Mouse (Mus musculus) ES-E14 (cell line): ENCODE results near the gene Klhdc10. TPM values are rescaled to one million over a fixed set of nuclear protein-coding genes. Genes with fewer than 3 reads are reported as not detected.

Source experiments
- DNase-seq: peaks from one replicate; pipeline ENCODE4 v3.0.0-alpha.2; 2013; ENCODE audit warnings: low read depth, low spot score
- H3K27ac ChIP-seq: 2 replicates; pipeline ENCODE4 v1.5.1; 2012; ENCODE audit warnings: low read depth, mild to moderate bottlenecking, low read length, moderate library complexity, mixed read lengths; ENCODE audit not compliant: poor library complexity, insufficient read depth, severe bottlenecking
- H3K36me3 ChIP-seq: 2 replicates; pipeline ENCODE4 v1.6.1; 2012; ENCODE audit warnings: mild to moderate bottlenecking, low read length, moderate library complexity, mixed read lengths; ENCODE audit not compliant: control insufficient read depth, poor library complexity, insufficient read depth, severe bottlenecking
- H3K4me1 ChIP-seq, 2 experiments: fragments of 150-350 bp in 1 of 2; sonication (generic) in 1 of 2; 2 replicates each; pipeline ENCODE4 v1.6.1; 2012; ENCODE audit warnings: low read length in 2 of 2, mild to moderate bottlenecking in 1 of 2, mixed read lengths in 1 of 2; ENCODE audit not compliant: control insufficient read depth in 2 of 2, insufficient read depth in 2 of 2, poor library complexity in 1 of 2
- H3K4me3 ChIP-seq, 2 experiments: fragments of 150-350 bp in 1 of 2; sonication (generic) in 1 of 2; 2 replicates each; pipeline ENCODE4 v1.5.1; 2012; ENCODE audit warnings: low read length in 2 of 2, low read depth in 1 of 2, mild to moderate bottlenecking in 1 of 2, mixed read lengths in 1 of 2; ENCODE audit not compliant: insufficient read depth in 1 of 2, poor library complexity in 1 of 2, severe bottlenecking in 1 of 2
- H3K9ac ChIP-seq: 2 replicates; pipeline ENCODE4 v1.6.1; 2012; ENCODE audit warnings: low read depth, mild to moderate bottlenecking, low read length, mixed read lengths; ENCODE audit not compliant: poor library complexity, insufficient read depth, severe bottlenecking
- H3K9me3 ChIP-seq: fragments of 150-350 bp; sonication (generic); 2 replicates; pipeline ENCODE4 v1.6.1; 2012; ENCODE audit warnings: low read depth, mild to moderate bottlenecking, low read length; ENCODE audit not compliant: control insufficient read depth, insufficient read depth
- CHD2 ChIP-seq: IDR thresholded peaks from 2 replicates; pipeline ENCODE4 v1.6.1; 2014; ENCODE audit warnings: mild to moderate bottlenecking, low read depth, low read length, inconsistent platforms
- HCFC1 ChIP-seq: IDR thresholded peaks from 2 replicates; pipeline ENCODE4 v1.6.1; 2012; ENCODE audit warnings: low read length, inconsistent platforms, borderline replicate concordance; ENCODE audit not compliant: insufficient read depth
- MAFK ChIP-seq: IDR thresholded peaks from 2 replicates; pipeline ENCODE4 v1.6.1; 2014; ENCODE audit warnings: mild to moderate bottlenecking, low read depth, low read length, inconsistent platforms; ENCODE audit not compliant: insufficient read depth
- ZC3H11A ChIP-seq: IDR thresholded peaks from 2 replicates; pipeline ENCODE4 v1.6.1; 2012; ENCODE audit warnings: low read depth, mild to moderate bottlenecking, inconsistent platforms, low read length, borderline replicate concordance
- ZNF384 ChIP-seq: IDR thresholded peaks from 2 replicates; pipeline ENCODE4 v1.6.1; 2012; ENCODE audit warnings: low read depth, low read length, inconsistent platforms
- in situ Hi-C, 2 experiments: fragments of 600-800 bp; cut with MboI; formaldehyde crosslinking; loops; one replicate each; pipeline ENCODE4 v1.15.1; 2025; ENCODE audit warnings: low sequenced_read_pairs in 2 of 2, inconsistent platforms in 1 of 2; ENCODE audit not compliant: unreplicated experiment in 2 of 2
- total RNA-seq: library from RNA; depleted of rRNA; stranded (reverse); fragments of 300-350 nt; gene quantifications from 2 replicates; pipeline ENCODE4 v1.2.3, GENCODE M21; 2012

Gene Klhdc10
- total RNA-seq, 1 experiment = 48.9 TPM

DNA sequence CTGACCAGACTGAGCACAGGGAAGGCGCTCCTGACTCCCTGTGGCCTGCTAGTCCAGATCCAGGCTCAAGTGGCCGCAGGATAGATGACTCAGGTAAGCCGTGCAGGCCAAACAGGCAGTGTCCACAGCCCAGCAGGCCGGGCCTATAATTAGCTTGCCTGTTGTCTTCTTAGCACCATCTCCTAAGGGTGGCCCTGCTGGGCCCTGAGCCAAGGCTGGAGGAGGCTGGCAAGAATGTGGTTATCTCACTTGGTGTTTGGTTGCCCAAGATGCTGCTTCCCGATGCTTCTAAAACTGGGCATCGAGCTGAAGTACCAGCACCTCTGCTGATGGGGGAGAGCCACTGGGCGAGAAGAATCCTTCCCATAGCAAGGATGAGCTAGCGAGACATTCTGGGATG, 46.0 kb upstream of the Klhdc10 start:
- Histone ChIP-seq H3K9ac (no peak overlapping the region), H3K4me1 (peaks cover 2 to 3% of the 10 kb centered on the region in 2 experiments; a peak in 1 of 4 replicates), H3K27ac (no peak overlapping the region), H3K9me3 (no peaks in the 10 kb centered on the region), H3K36me3 (no peaks in the 10 kb centered on the region), H3K4me3 (no peak overlapping the region)
- TF ChIP-seq HCFC1 (no peak), MAFK (no peak), CHD2 (no peak), ZC3H11A (no peak), ZNF384 (no peak)
- in situ Hi-C loops = no loop called here
- DNase-seq = no peak

DNA sequence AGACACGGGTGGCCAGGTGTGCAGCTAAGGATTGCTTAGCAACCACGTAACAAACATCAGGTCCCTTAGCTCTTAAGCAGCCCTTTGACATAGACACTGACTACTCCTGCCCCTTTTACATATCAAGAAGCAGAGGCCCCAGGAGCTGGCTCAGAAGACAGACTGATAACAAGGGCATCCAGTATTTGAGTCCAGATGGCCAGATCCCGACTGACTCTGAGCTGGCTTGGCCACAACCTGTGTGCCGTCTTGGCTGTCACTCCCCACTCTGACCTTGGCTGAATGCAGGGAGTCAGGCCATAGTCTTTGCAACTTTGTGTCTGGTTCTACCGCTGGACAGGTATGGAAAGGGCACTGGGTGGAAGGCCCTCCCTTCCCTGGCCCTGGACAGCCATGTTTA, 45.5 kb upstream of the Klhdc10 start:
- no peaks in the 10 kb centered on the region for H3K9me3 ChIP-seq

DNA sequence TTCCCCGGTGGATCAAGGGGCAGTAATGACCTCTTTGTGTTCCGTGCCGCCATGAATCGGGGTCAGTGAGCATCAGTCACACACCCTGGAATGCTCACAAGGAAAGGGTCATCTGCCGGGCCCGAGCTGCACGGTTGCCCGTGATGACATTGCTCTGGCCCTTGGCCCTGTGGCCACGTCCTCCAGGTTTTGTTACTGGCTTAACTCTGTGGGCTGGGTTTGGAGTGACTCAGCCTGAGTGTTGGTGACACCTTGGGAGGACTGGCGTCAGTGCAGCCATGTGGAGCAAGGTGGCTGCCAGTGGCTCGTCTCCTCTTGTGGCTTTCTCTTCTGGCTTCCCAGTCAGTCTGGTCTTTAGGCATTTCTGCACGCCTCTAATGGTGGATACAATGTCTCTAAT, 45.0 kb upstream of the Klhdc10 start:
- no peak for DNase-seq
- Histone ChIP-seq H3K9me3 (no peaks in the 10 kb centered on the region), H3K9ac (no peak overlapping the region), H3K27ac (no peak overlapping the region), H3K4me1 (peaks cover 2 to 3% of the 10 kb centered on the region in 2 experiments; a peak in 1 of 4 replicates), H3K4me3 (no peak overlapping the region), H3K36me3 (no peaks in the 10 kb centered on the region)
- in situ Hi-C loops = no loop called here
- TF ChIP-seq MAFK = no peak
- TF ChIP-seq ZC3H11A = no peak
- no peak for TF ChIP-seq CHD2
- no peak for TF ChIP-seq HCFC1
- no peak for TF ChIP-seq ZNF384

More for the DNA sequence above, 45.5 kb upstream of the Klhdc10 start:
- Histone ChIP-seq H3K27ac (no peak overlapping the region), H3K9ac (no peak overlapping the region), H3K4me1 (peaks cover 2 to 3% of the 10 kb centered on the region in 2 experiments; a peak in 1 of 4 replicates), H3K36me3 (no peaks in the 10 kb centered on the region), H3K4me3 (no peak overlapping the region)
- no peak for TF ChIP-seq ZC3H11A
- no peak for TF ChIP-seq CHD2
- no peak for TF ChIP-seq MAFK
- TF ChIP-seq ZNF384 = no peak
- no peak for TF ChIP-seq HCFC1
- in situ Hi-C loops = no loop called here
- no peak for DNase-seq

DNA sequence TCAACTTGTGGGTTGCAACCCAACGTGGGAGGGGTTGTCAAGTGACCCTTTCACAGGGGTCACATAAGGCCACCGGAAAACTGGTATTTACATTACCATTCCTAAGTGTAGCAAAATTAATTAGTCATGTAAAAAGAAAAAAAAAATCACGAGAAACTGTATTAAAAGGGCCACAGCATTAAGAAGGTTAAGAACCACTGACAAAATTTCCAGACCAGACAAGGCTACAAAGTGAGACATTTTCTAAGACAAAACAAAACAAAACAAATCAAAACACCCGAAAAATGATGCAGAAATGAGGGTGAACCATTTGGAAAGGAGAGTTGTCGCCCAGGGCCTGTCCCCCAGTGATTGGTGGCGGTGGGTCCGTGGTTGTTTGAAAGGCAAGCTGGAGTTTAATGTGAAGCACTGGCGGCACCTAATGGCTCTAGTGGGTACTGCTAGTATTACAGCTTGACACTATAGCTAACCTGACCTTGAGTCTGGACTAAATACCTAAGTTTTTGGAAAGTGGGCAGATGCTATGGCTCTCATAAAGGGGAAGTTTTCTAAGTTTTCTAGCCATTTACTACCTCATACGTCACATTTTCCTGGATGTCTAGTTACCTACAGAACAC, 44.0 kb upstream of the Klhdc10 start:
- in situ Hi-C loops = no loop called here
- TF ChIP-seq MAFK = no peak
- peak; percentile 93 for TF ChIP-seq ZC3H11A
- no peak for TF ChIP-seq HCFC1
- no peak for TF ChIP-seq ZNF384

More for the DNA sequence above, 44.0 kb upstream of the Klhdc10 start:
- no peak overlapping the region for H3K4me3 ChIP-seq
- no peak overlapping the region for H3K27ac ChIP-seq
- DNase-seq = peak; percentile 78
- no peak overlapping the region for H3K9ac ChIP-seq
- no peaks in the 10 kb centered on the region for H3K9me3 ChIP-seq
- no peaks in the 10 kb centered on the region for H3K36me3 ChIP-seq
- H3K4me1 ChIP-seq = peaks cover 2% of the 10 kb centered on the region in 2 experiments; a peak in 1 of 4 replicates
